Mouse (Mus musculus) lung, embryonic 15.5 days (tissue): ENCODE results near the gene Gm20532. TPM values are rescaled to one million over a fixed set of nuclear protein-coding genes. Genes with fewer than 3 reads are reported as not detected.

Experiments used
- ATAC-seq: fragments of 200-750 bp; cut with Nextera tagmentation; 2 replicates; pipeline ENCODE4 v1.8.0; 2017; ENCODE audit warnings: moderate number of reproducible peaks, borderline replicate concordance; ENCODE audit not compliant: low FRiP score, low TSS enrichment; ENCODE audit errors: extremely low read depth
- H3K27ac ChIP-seq: fragments of 300-500 bp; sonication (generic); 2 replicates; pipeline ENCODE4 v1.5.1; 2015; ENCODE audit warnings: moderate library complexity, mild to moderate bottlenecking, inconsistent platforms
- H3K27me3 ChIP-seq: fragments of 300-500 bp; sonication (generic); 2 replicates; pipeline ENCODE4 v1.6.1; 2015; ENCODE audit warnings: inconsistent platforms
- H3K36me3 ChIP-seq: fragments of 300-500 bp; sonication (generic); 2 replicates; pipeline ENCODE4 v1.6.1; 2015; ENCODE audit warnings: inconsistent platforms
- H3K4me1 ChIP-seq: fragments of 300-500 bp; sonication (generic); 2 replicates; pipeline ENCODE4 v1.6.1; 2015; ENCODE audit warnings: inconsistent platforms
- H3K4me2 ChIP-seq: fragments of 300-500 bp; sonication (generic); 2 replicates; pipeline ENCODE4 v1.6.1; 2015; ENCODE audit warnings: inconsistent platforms, mild to moderate bottlenecking, moderate library complexity
- H3K4me3 ChIP-seq: fragments of 300-500 bp; sonication (generic); 2 replicates; pipeline ENCODE4 v1.5.1; 2015; ENCODE audit warnings: mild to moderate bottlenecking, inconsistent platforms
- H3K9ac ChIP-seq: fragments of 300-500 bp; sonication (generic); 2 replicates; pipeline ENCODE4 v1.6.1; 2015; ENCODE audit warnings: inconsistent platforms
- H3K9me3 ChIP-seq: fragments of 300-500 bp; sonication (generic); 2 replicates; pipeline ENCODE4 v1.6.1; 2016; ENCODE audit warnings: inconsistent platforms
- WGBS: fragments of 180-500 bp; shearing (Covaris S2); methylation state at CpG from one replicate; pipeline ENCODE4 v1.1.7; 2015; 5-methylcytosine and 5-hydroxymethylcytosine counted together
- polyA plus RNA-seq: library from polyadenylated mRNA; unstranded; fragments of >200 nt; fragmentation: Nextera tagmentation; extraction: Ambion mirVana; gene quantifications from 2 replicates; pipeline ENCODE4 v1.2.1, GENCODE M21; 2015

Gm20532 gene
- polyA plus RNA-seq, 1 experiment from 2014 or later = not detected

DNA sequence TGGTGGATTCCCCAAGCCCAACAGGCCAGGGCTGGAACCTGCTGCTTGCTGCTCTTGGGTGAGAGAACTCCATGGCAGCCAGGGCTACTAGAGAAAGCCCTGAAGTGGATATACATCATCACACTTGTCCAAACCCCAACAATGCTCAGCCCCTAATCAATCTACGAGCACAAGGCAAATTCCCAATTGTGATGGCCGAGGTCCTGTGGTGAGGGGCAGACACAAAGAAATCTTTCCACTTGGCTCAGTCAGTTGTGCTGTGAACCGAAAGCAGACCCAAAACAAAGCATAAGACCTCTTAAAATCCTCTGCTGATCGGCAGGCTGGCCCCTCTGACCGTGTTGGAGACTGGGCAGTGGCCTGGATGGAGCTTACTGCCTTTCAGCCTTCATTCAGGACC is 11.6 kb upstream of the Gm20532 start:
- H3K4me1 ChIP-seq = peaks cover 74% of the 10 kb centered on the region
- 64% methylated on average over 5 of the region's 5 CpGs for WGBS
- peak overlapping the region; percentile 49; the same call in 1 of the 2 replicates for H3K27ac ChIP-seq
- H3K36me3 ChIP-seq = no peaks in the 10 kb centered on the region
- no peaks in the 10 kb centered on the region for H3K9me3 ChIP-seq
- no peak overlapping the region for H3K9ac ChIP-seq
- no peak overlapping the region for H3K4me3 ChIP-seq
- ATAC-seq = no peak
- no peak overlapping the region for H3K4me2 ChIP-seq
- no peaks in the 10 kb centered on the region for H3K27me3 ChIP-seq

- WGBS = 62% methylated on average over 1 of the region's 1 CpGs
- Histone ChIP-seq H3K4me1 (peaks cover 76% of the 10 kb centered on the region), H3K4me3 (no peak overlapping the region), H3K4me2 (0 out of 2 replicates have a peak overlapping the region, but pooled peaks have one; percentile 5), H3K9me3 (no peaks in the 10 kb centered on the region), H3K27ac (peak overlapping the region; percentile 56), H3K27me3 (no peaks in the 10 kb centered on the region), H3K9ac (no peak overlapping the region), H3K36me3 (no peaks in the 10 kb centered on the region)
- ATAC-seq = no peak
Observed at GRCm38 (mm10) chr2:26575378-26575777, 11.1 kb upstream of the Gm20532 start.

- Histone ChIP-seq H3K27me3 (no peaks in the 10 kb centered on the region), H3K27ac (peak overlapping the region; percentile 56), H3K9ac (no peak overlapping the region), H3K4me3 (no peak overlapping the region), H3K9me3 (no peaks in the 10 kb centered on the region), H3K4me1 (peaks cover 74% of the 10 kb centered on the region), H3K4me2 (no peak overlapping the region), H3K36me3 (no peaks in the 10 kb centered on the region)
- ATAC-seq = 0 out of 2 replicates have a peak, but pooled peaks have one; percentile 19
- WGBS = 50% methylated on average over 4 of the region's 4 CpGs
Observed at GRCm38 (mm10) chr2:26575865-26576264, 10.6 kb upstream of the Gm20532 start.

DNA sequence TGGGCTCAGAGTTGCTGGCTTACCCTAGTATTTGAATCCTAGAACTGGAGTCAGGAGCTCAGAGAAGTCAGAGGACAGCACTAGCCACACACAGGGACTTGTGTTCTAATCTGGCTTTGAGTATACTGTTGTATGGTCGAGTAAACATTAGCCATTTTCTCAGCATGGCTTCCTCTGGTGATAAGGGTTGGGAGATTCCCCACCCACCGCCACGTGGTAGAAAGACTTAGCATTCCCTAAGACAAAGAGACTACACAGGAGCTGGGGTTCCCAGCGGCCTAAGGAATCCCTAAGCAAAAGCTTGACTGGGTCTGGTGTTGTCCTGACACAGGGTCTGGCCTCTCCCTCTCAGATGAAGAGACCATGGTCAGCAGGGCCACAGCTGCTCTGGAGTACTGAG is 10.0 kb upstream of the Gm20532 start:
- peak overlapping the region; percentile 54 for H3K27ac ChIP-seq
- no peaks in the 10 kb centered on the region for H3K27me3 ChIP-seq
- H3K36me3 ChIP-seq = no peaks in the 10 kb centered on the region
- no peaks in the 10 kb centered on the region for H3K9me3 ChIP-seq
- H3K4me2 ChIP-seq = no peak overlapping the region; the same call in 1 of the 2 replicates
- 50% methylated on average over 4 of the region's 4 CpGs for WGBS
- no peak overlapping the region for H3K9ac ChIP-seq
- H3K4me1 ChIP-seq = peaks cover 74% of the 10 kb centered on the region
- no peak overlapping the region for H3K4me3 ChIP-seq
- no peak for ATAC-seq

- no peaks in the 10 kb centered on the region for H3K9me3 ChIP-seq
- no peaks in the 10 kb centered on the region for H3K36me3 ChIP-seq
- peaks cover 67% of the 10 kb centered on the region for H3K4me1 ChIP-seq
- H3K27ac ChIP-seq = peak overlapping the region; percentile 63
- 44% methylated on average over 6 of the region's 6 CpGs for WGBS
- peak overlapping the region; percentile 30; the same call in 1 of the 2 replicates for H3K4me2 ChIP-seq
- H3K4me3 ChIP-seq = no peak overlapping the region
- no peak overlapping the region for H3K9ac ChIP-seq
- no peaks in the 10 kb centered on the region for H3K27me3 ChIP-seq
- no peak for ATAC-seq
Observed at GRCm38 (mm10) chr2:26578369-26578768, 8.1 kb upstream of the Gm20532 start.

- Histone ChIP-seq H3K27me3 (no peaks in the 10 kb centered on the region), H3K9me3 (no peaks in the 10 kb centered on the region), H3K27ac (peak within 1 kb of the TSS; percentile 63), H3K36me3 (no peaks in the 10 kb centered on the region), H3K4me2 (peak within 1 kb of the TSS; percentile 38), H3K9ac (no peak within 1 kb of the TSS), H3K4me1 (peaks cover 54% of the 10 kb centered on the region), H3K4me3 (peak within 1 kb of the TSS; percentile 6; the same call in 1 of the 2 replicates)
- no peak for ATAC-seq
- WGBS = 92% methylated on average over 1 of the region's 1 CpGs
Observed at GRCm38 (mm10) chr2:26579714-26580113, 6.7 kb upstream of the Gm20532 start, which contains the start of gene Egfl7. Egfl7 (plus strand) TSS chr2:26580014.

- H3K9me3 ChIP-seq = no peaks in the 10 kb centered on the region
- peak overlapping the region; percentile 38 for H3K4me2 ChIP-seq
- no peak for ATAC-seq
- H3K27me3 ChIP-seq = no peaks in the 10 kb centered on the region
- peak overlapping the region; percentile 6 for H3K4me3 ChIP-seq
- peaks cover 43% of the 10 kb centered on the region for H3K4me1 ChIP-seq
- H3K27ac ChIP-seq = peak overlapping the region; percentile 32; the same call in 1 of the 2 replicates
- WGBS = 89% methylated on average over 5 of the region's 5 CpGs
- no peaks in the 10 kb centered on the region for H3K36me3 ChIP-seq
- H3K9ac ChIP-seq = no peak overlapping the region
Observed at GRCm38 (mm10) chr2:26580751-26581150, 5.7 kb upstream of the Gm20532 start.

- no peaks in the 10 kb centered on the region for H3K27me3 ChIP-seq
- peak overlapping the region; percentile 77 for H3K27ac ChIP-seq
- no peaks in the 10 kb centered on the region for H3K9me3 ChIP-seq
- 40% methylated on average over 2 of the region's 2 CpGs for WGBS
- ATAC-seq = no peak
- peak overlapping the region; percentile 38 for H3K4me2 ChIP-seq
- H3K4me1 ChIP-seq = peaks cover 37% of the 10 kb centered on the region
- no peak overlapping the region for H3K9ac ChIP-seq
- H3K36me3 ChIP-seq = no peaks in the 10 kb centered on the region
- no peak overlapping the region for H3K4me3 ChIP-seq
Observed at GRCm38 (mm10) chr2:26582203-26582602, 4.2 kb upstream of the Gm20532 start.

DNA sequence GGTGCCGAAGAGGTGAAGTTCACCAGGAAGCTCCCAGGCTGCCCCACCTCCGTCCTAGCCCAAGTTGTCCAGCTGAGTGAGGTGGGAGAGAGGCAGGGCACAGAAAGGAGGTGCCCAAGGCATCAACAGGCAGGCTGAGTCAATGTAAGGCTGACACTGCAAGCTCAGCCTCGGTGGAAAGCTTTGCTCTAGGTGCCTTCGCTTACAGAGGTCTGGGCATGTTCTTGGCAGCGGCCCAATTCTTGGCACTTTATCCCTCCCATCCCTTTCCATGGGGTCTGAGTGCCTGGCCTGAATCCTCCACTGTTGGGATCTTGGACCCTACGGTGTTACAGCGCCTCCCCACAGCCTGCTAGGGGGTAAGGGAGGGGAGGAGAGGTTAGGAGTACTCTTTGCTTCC is 3.7 kb upstream of the Gm20532 start:
- Histone ChIP-seq H3K27me3 (no peaks in the 10 kb centered on the region), H3K27ac (peak overlapping the region; percentile 77), H3K4me1 (peaks cover 41% of the 10 kb centered on the region), H3K9ac (no peak overlapping the region), H3K36me3 (no peaks in the 10 kb centered on the region), H3K9me3 (no peaks in the 10 kb centered on the region), H3K4me2 (peak overlapping the region; percentile 38), H3K4me3 (peak overlapping the region; percentile 12; the same call in 1 of the 2 replicates)
- 49% methylated on average over 7 of the region's 7 CpGs for WGBS
- no peak for ATAC-seq

GRCm38 (mm10) chr2:26583640-26584039 is 2.8 kb upstream of the Gm20532 start:
- H3K9me3 ChIP-seq = no peaks in the 10 kb centered on the region
- H3K4me3 ChIP-seq = peak overlapping the region; percentile 58
- H3K4me1 ChIP-seq = peaks cover 41% of the 10 kb centered on the region
- peak overlapping the region; percentile 69 for H3K9ac ChIP-seq
- H3K4me2 ChIP-seq = peak overlapping the region; percentile 38; the same call in 1 of the 2 replicates
- H3K36me3 ChIP-seq = no peaks in the 10 kb centered on the region
- WGBS = 28% methylated on average over 11 of the region's 11 CpGs
- peak; percentile 24 for ATAC-seq
- H3K27ac ChIP-seq = peak overlapping the region; percentile 85
- no peaks in the 10 kb centered on the region for H3K27me3 ChIP-seq

GRCm38 (mm10) chr2:26585713-26586112 is 726 bp upstream of the Gm20532 start:
- peak overlapping the region; percentile 58 for H3K4me3 ChIP-seq
- WGBS = 37% methylated on average over 6 of the region's 6 CpGs
- H3K36me3 ChIP-seq = no peaks in the 10 kb centered on the region
- H3K4me1 ChIP-seq = peaks cover 25% of the 10 kb centered on the region
- no peaks in the 10 kb centered on the region for H3K27me3 ChIP-seq
- peak overlapping the region; percentile 85 for H3K27ac ChIP-seq
- ATAC-seq = no peak
- peak overlapping the region; percentile 69 for H3K9ac ChIP-seq
- H3K4me2 ChIP-seq = peak overlapping the region; percentile 76; the same call in 1 of the 2 replicates
- H3K9me3 ChIP-seq = no peaks in the 10 kb centered on the region

- 5% methylated on average over 11 of the region's 11 CpGs for WGBS
- peak overlapping the region; percentile 58 for H3K4me3 ChIP-seq
- H3K27me3 ChIP-seq = no peaks in the 10 kb centered on the region
- H3K27ac ChIP-seq = peak overlapping the region; percentile 85
- peak overlapping the region; percentile 76 for H3K4me2 ChIP-seq
- H3K9me3 ChIP-seq = no peaks in the 10 kb centered on the region
- no peak; the same call in 1 of the 2 replicates for ATAC-seq
- peaks cover 36% of the 10 kb centered on the region for H3K4me1 ChIP-seq
- no peaks in the 10 kb centered on the region; the same call in 1 of the 2 replicates for H3K36me3 ChIP-seq
- H3K9ac ChIP-seq = peak overlapping the region; percentile 69
Observed at GRCm38 (mm10) chr2:26587044-26587405, 586 bp downstream of the Gm20532 start.
